Mouse (Mus musculus) splenic B cell, adult 2 months (primary cell): ENCODE measurements around the gene Zmynd8.

Source experiments
- DNase-seq: peaks from one replicate; pipeline ENCODE4 v3.0.0-alpha.2; 2011; ENCODE audit warnings: low read depth, low spot score
- H3K27me3 ChIP-seq: 2 replicates; pipeline ENCODE4 v1.6.1; 2012; ENCODE audit warnings: mild to moderate bottlenecking, low read length, moderate library complexity, mixed read lengths; ENCODE audit not compliant: control insufficient read depth, poor library complexity, insufficient read depth, severe bottlenecking
- H3K36me3 ChIP-seq: 2 replicates; pipeline ENCODE4 v1.6.1; 2012; ENCODE audit warnings: mild to moderate bottlenecking, low read length, moderate library complexity, mixed read lengths; ENCODE audit not compliant: control insufficient read depth, poor library complexity, insufficient read depth, severe bottlenecking

The Zmynd8 gene

GRCm38 (mm10) chr2:165888813-165889221, 10.0 kb downstream of the Zmynd8 start:
- Histone ChIP-seq H3K36me3 (no peaks in the 10 kb centered on the region), H3K27me3 (no peaks in the 10 kb centered on the region)
- DNase-seq, result peak; percentile 88

GRCm38 (mm10) chr2:165888396-165888795, 10.4 kb downstream of the Zmynd8 start:
- no peaks in the 10 kb centered on the region for H3K27me3 ChIP-seq
- no peak for DNase-seq
- H3K36me3 ChIP-seq, result no peaks in the 10 kb centered on the region

- H3K27me3 ChIP-seq, result no peaks in the 10 kb centered on the region
- H3K36me3 ChIP-seq, result peaks cover 2% of the 10 kb centered on the region; the same call in 1 of the 2 replicates
- DNase-seq, result no peak
Observed at GRCm38 (mm10) chr2:165886857-165887628, 11.8 kb downstream of the Zmynd8 start.

GRCm38 (mm10) chr2:165886482-165886856, 12.3 kb downstream of the Zmynd8 start:
- Histone ChIP-seq H3K36me3 (peaks cover 2% of the 10 kb centered on the region; the same call in 1 of the 2 replicates), H3K27me3 (no peaks in the 10 kb centered on the region)
- DNase-seq, result no peak

- Histone ChIP-seq H3K27me3 (no peaks in the 10 kb centered on the region), H3K36me3 (peaks cover 2% of the 10 kb centered on the region; the same call in 1 of the 2 replicates)
- no peak for DNase-seq
Observed at GRCm38 (mm10) chr2:165885951-165886320, 12.9 kb downstream of the Zmynd8 start.

GRCm38 (mm10) chr2:165885225-165885950, 13.4 kb downstream of the Zmynd8 start:
- no peaks in the 10 kb centered on the region for H3K27me3 ChIP-seq
- peaks cover 2% of the 10 kb centered on the region; the same call in 1 of the 2 replicates for H3K36me3 ChIP-seq
- DNase-seq, result peak; percentile 63

GRCm38 (mm10) chr2:165884577-165885224, 14.1 kb downstream of the Zmynd8 start:
- Histone ChIP-seq H3K36me3 (peaks cover 3% of the 10 kb centered on the region), H3K27me3 (no peaks in the 10 kb centered on the region)
- peak; percentile 96 for DNase-seq

GRCm38 (mm10) chr2:165883846-165884576, 14.8 kb downstream of the Zmynd8 start:
- Histone ChIP-seq H3K27me3 (no peaks in the 10 kb centered on the region), H3K36me3 (peaks cover 4% of the 10 kb centered on the region)
- peak; percentile 48 for DNase-seq

GRCm38 (mm10) chr2:165883006-165883405, 15.8 kb downstream of the Zmynd8 start:
- peak; percentile 22 for DNase-seq
- H3K36me3 ChIP-seq, result peaks cover 4% of the 10 kb centered on the region
- H3K27me3 ChIP-seq, result no peaks in the 10 kb centered on the region

- H3K27me3 ChIP-seq, result no peaks in the 10 kb centered on the region
- H3K36me3 ChIP-seq, result peaks cover 8% of the 10 kb centered on the region
- no peak for DNase-seq
Observed at GRCm38 (mm10) chr2:165881585-165882431, 17.0 kb downstream of the Zmynd8 start.

- no peak for DNase-seq
- H3K27me3 ChIP-seq, result no peaks in the 10 kb centered on the region
- peaks cover 8% of the 10 kb centered on the region for H3K36me3 ChIP-seq
Observed at GRCm38 (mm10) chr2:165881220-165881584, 17.6 kb downstream of the Zmynd8 start.

- Histone ChIP-seq H3K36me3 (peaks cover 8% of the 10 kb centered on the region), H3K27me3 (no peaks in the 10 kb centered on the region)
- DNase-seq, result no peak
Observed at GRCm38 (mm10) chr2:165880501-165881182, 18.2 kb downstream of the Zmynd8 start.

- Histone ChIP-seq H3K27me3 (no peaks in the 10 kb centered on the region), H3K36me3 (peaks cover 8% of the 10 kb centered on the region)
- no peak for DNase-seq
Observed at GRCm38 (mm10) chr2:165879403-165880178, 19.2 kb downstream of the Zmynd8 start.
